11 mouse cellular contexts compared by ENCODE assay signal in genomic region chr5:139813963-139814381, GRCm38 (mm10). TPM values are rescaled to one million over a fixed set of nuclear protein-coding genes. Genes with fewer than 3 reads are reported as not detected.
DNase-seq lines count a peak whose midpoint lies in the region; ATAC-seq and TF ChIP-seq lines count a peak whose summit lies in the region.
"Had no signal": no experiment of that assay in that cellular context is flagged by ENCODE, and none has a peak within 500 bp of the region (broad histone marks: within the 10 kb centered on the region; RNA-seq: fewer than 3 reads in every experiment).

No protein-coding gene starts in this region.

- H3K36me3 ChIP-seq in ES-E14 (ENCODE audit: control insufficient read depth, insufficient read depth, low read length, poor library complexity, severe bottlenecking): no peaks in the 10 kb centered on the region
- no peaks in the 10 kb centered on the region for H3K36me3 ChIP-seq in kidney, postnatal 0 days (ENCODE audit: insufficient read depth, low read length)
- H3K36me3 ChIP-seq: hindbrain, embryonic 13.5 days had no signal

- peak overlapping the region; percentile 32 for H3K4me2 ChIP-seq in kidney, postnatal 0 days (ENCODE audit: low read length)
- H3K4me2 ChIP-seq: hindbrain, embryonic 13.5 days had no signal

- ATAC-seq in kidney, postnatal 0 days (replicated peaks; ENCODE audit: low FRiP score, low read depth): peak; percentile 80
- ATAC-seq: forebrain, embryonic 16.5 days had no signal

- TF ChIP-seq CTCF in kidney, postnatal 0 days (IDR thresholded peaks at IDR 0.05; ENCODE audit: low read depth): no peak
- TF ChIP-seq CTCF in lung, adult 2 months (IDR thresholded peaks at IDR 0.05; ENCODE audit: insufficient read depth, low read length): no peak

- H3K9ac ChIP-seq in ES-E14 (ENCODE audit: insufficient read depth, low read depth, low read length, poor library complexity, severe bottlenecking): peak overlapping the region; percentile 57; the same call in 1 of the 2 replicates
- H3K9ac ChIP-seq in kidney, postnatal 0 days (ENCODE audit: low read depth, low read length): peak overlapping the region; percentile 50
- H3K9ac ChIP-seq: hindbrain, embryonic 13.5 days had no signal

- in situ Hi-C loops in ES-E14 (cut with MboI; ENCODE audit: low sequenced_read_pairs in 2 of 2, unreplicated experiment in 2 of 2): no loop called here

- peak overlapping the region; percentile 48; a peak in 2 of 4 replicates for H3K4me3 ChIP-seq in ES-E14 (ENCODE audit: insufficient read depth in 1 of 2, low read depth in 1 of 2, low read length in 2 of 2, poor library complexity in 1 of 2, severe bottlenecking in 1 of 2)
- H3K4me3 ChIP-seq in kidney, postnatal 0 days (replicated peaks; ENCODE audit: low read depth, low read length): peak overlapping the region; percentile 17
- peak overlapping the region; percentile 52 for H3K4me3 ChIP-seq in lung, adult 2 months (replicated peaks; ENCODE audit: extremely low read depth, low read depth, low read length)
- H3K4me3 ChIP-seq: hindbrain, embryonic 13.5 days had no signal

- TF ChIP-seq POLR2A in lung, adult 2 months (IDR thresholded peaks at IDR 0.05; ENCODE audit: borderline replicate concordance, extremely low read depth, low read depth, low read length): peak; percentile 80

- no peak overlapping the region; the same call in 1 of the 2 replicates for H3K27ac ChIP-seq in ES-E14 (ENCODE audit: insufficient read depth, low read depth, low read length, poor library complexity, severe bottlenecking)
- no peak overlapping the region; the same call in 1 of the 2 replicates for H3K27ac ChIP-seq in kidney, postnatal 0 days
- H3K27ac ChIP-seq: hindbrain, embryonic 13.5 days had no signal

- no peaks in the 10 kb centered on the region for H3K27me3 ChIP-seq in kidney, postnatal 0 days (ENCODE audit: insufficient read depth, low read length)

- WGBS in kidney, postnatal 0 days: 7% methylated on average over 13 of the region's 13 CpGs
- WGBS in lung, adult 2 months: 16% methylated on average over 13 of the region's 13 CpGs

- H3K4me1 ChIP-seq in ES-E14 (ENCODE audit: control insufficient read depth in 2 of 2, insufficient read depth in 2 of 2, low read length in 2 of 2, poor library complexity in 1 of 2): peaks cover 0 to 9% of the 10 kb centered on the region in 2 experiments; a peak in 1 of 4 replicates
- no peaks in the 10 kb centered on the region for H3K4me1 ChIP-seq in kidney, postnatal 0 days (replicated peaks; ENCODE audit: insufficient read depth, low read length)
- 0 out of 2 replicates have a peak, but pooled peaks cover 2% of the 10 kb centered on the region for H3K4me1 ChIP-seq in lung, adult 2 months (ENCODE audit: control insufficient read depth, insufficient read depth, low read length)

- H3K9me3 ChIP-seq in ES-E14 (ENCODE audit: control insufficient read depth, insufficient read depth, low read depth, low read length): no peaks in the 10 kb centered on the region
- H3K9me3 ChIP-seq in kidney, postnatal 0 days (replicated peaks; ENCODE audit: low read length): no peaks in the 10 kb centered on the region
- H3K9me3 ChIP-seq: hindbrain, embryonic 13.5 days had no signal

- DNase-seq in adrenal gland, postnatal 10 days: peak; percentile 58
- no peak for DNase-seq in adrenal gland, postnatal 25 days
- no peak for DNase-seq in ES-E14 (ENCODE audit: low read depth, low spot score)
- no peak for DNase-seq in kidney, postnatal 0 days (ENCODE audit: low spot score)
- peak; percentile 79 for DNase-seq in lung, adult 2 months
- DNase-seq in thymus, postnatal 10 days (ENCODE audit: low spot score in 2 of 2): no peak
- DNase-seq in spleen, postnatal 14 days (ENCODE audit: low spot score in 2 of 2): no peak
- no peak for DNase-seq in retina, embryonic 14.5 days (ENCODE audit: low spot score)
- DNase-seq: thymus, postnatal 25 days had no signal

TF ChIP-seq in ES-E14, 5 proteins besides CTCF, POLR2A, EP300 and RAD21:
- no peak for TF ChIP-seq CHD2 (IDR thresholded peaks at IDR 0.05; ENCODE audit: low read depth, low read length)
- no peak for TF ChIP-seq HCFC1 (IDR thresholded peaks at IDR 0.05; ENCODE audit: borderline replicate concordance, insufficient read depth, low read length)
- TF ChIP-seq MAFK (IDR thresholded peaks at IDR 0.05; ENCODE audit: insufficient read depth, low read depth, low read length): no peak
- no peak for TF ChIP-seq ZNF384 (IDR thresholded peaks at IDR 0.05; ENCODE audit: low read depth, low read length)
- no peak for TF ChIP-seq ZC3H11A (IDR thresholded peaks at IDR 0.05; ENCODE audit: borderline replicate concordance, low read depth, low read length)

RNA-seq across cellular contexts. Expression of gene Tmem184a, which starts 5.7 kb away (rescaled TPM):
- total RNA-seq in adrenal gland, postnatal 10 days (2021): 1 to 10 TPM in 1 of 2 experiments, under 1 TPM in 1; 0.91 to 2.1 TPM
- not detected in 2 replicates for total RNA-seq in adrenal gland, postnatal 25 days (2021)
- total RNA-seq in ES-E14 (2012; rRNA removed): 2.7 and 4.9 TPM in 2 replicates
- 11.2 and 13.3 TPM in 2 replicates for polyA plus RNA-seq in kidney, postnatal 0 days (2015; fragmentation: Nextera tagmentation; extraction: Ambion mirVana)
- polyA plus RNA-seq in lung, adult 2 months (2012; rRNA removed): 53.9 and 61.2 TPM in 2 replicates

RNA-seq across cellular contexts. Expression of gene Gm26938, which starts 12.2 kb away (rescaled TPM):
- not detected for total RNA-seq in adrenal gland, postnatal 10 days (2021)
- not detected in 2 replicates for total RNA-seq in adrenal gland, postnatal 25 days (2021)
- not detected in 2 replicates for total RNA-seq in ES-E14 (2012; rRNA removed)
- not detected in 2 replicates for polyA plus RNA-seq in kidney, postnatal 0 days (2015; fragmentation: Nextera tagmentation; extraction: Ambion mirVana)
- not detected in 2 replicates for polyA plus RNA-seq in lung, adult 2 months (2012; rRNA removed)
- polyA plus RNA-seq: forebrain, embryonic 16.5 days; hindbrain, embryonic 13.5 days had no signal

RNA-seq across cellular contexts. Expression of gene Psmg3, which starts 12.7 kb away (rescaled TPM):
- 10 to 100 TPM; 16.5 to 19.7 TPM for total RNA-seq in adrenal gland, postnatal 10 days (2021)
- 21.3 and 23.1 TPM in 2 replicates for total RNA-seq in adrenal gland, postnatal 25 days (2021)
- total RNA-seq in ES-E14 (2012; rRNA removed): 24.7 and 28.6 TPM in 2 replicates
- 61.0 and 66.9 TPM in 2 replicates for polyA plus RNA-seq in kidney, postnatal 0 days (2015; fragmentation: Nextera tagmentation; extraction: Ambion mirVana)
- 23.6 and 24.4 TPM in 2 replicates for polyA plus RNA-seq in lung, adult 2 months (2012; rRNA removed)

RNA-seq across cellular contexts. Expression of gene Mafk, which starts 22.7 kb away (rescaled TPM):
- total RNA-seq in adrenal gland, postnatal 10 days (2021): 10 to 100 TPM; 18.8 to 25.1 TPM
- 29.6 and 30.6 TPM in 2 replicates for total RNA-seq in adrenal gland, postnatal 25 days (2021)
- 16.8 and 19.9 TPM in 2 replicates for total RNA-seq in ES-E14 (2012; rRNA removed)
- 12.8 and 14.4 TPM in 2 replicates for polyA plus RNA-seq in kidney, postnatal 0 days (2015; fragmentation: Nextera tagmentation; extraction: Ambion mirVana)
- 49.1 and 55.6 TPM in 2 replicates for polyA plus RNA-seq in lung, adult 2 months (2012; rRNA removed)

RNA-seq across cellular contexts. Expression of gene Ints1, which starts 38.5 kb away (rescaled TPM):
- 10 to 100 TPM; 36.6 to 51.9 TPM for total RNA-seq in adrenal gland, postnatal 10 days (2021)
- total RNA-seq in adrenal gland, postnatal 25 days (2021): 61.3 and 61.9 TPM in 2 replicates
- 164 and 203 TPM in 2 replicates for total RNA-seq in ES-E14 (2012; rRNA removed)
- 17.9 and 19.0 TPM in 2 replicates for polyA plus RNA-seq in kidney, postnatal 0 days (2015; fragmentation: Nextera tagmentation; extraction: Ambion mirVana)
- polyA plus RNA-seq in lung, adult 2 months (2012; rRNA removed): 51.0 and 56.4 TPM in 2 replicates

Comparison
In these comparisons a context has a peak if more than half of its experiments do, and no peak if none do; other contexts are left out.
1. DNase-seq: peak in adrenal gland, postnatal 10 days (single experiment) and lung, adult 2 months (single experiment); none in adrenal gland, postnatal 25 days (single experiment), ES-E14 (single experiment), kidney, postnatal 0 days (single experiment), thymus, postnatal 10 days (0 of 2), spleen, postnatal 14 days (0 of 2) and retina, embryonic 14.5 days (single experiment).
2. Peak in every context shown above with its lines, with median percentiles within 50 percentile points of each other: H3K4me3 ChIP-seq.